Mouse (Mus musculus) neural tube, embryonic 15.5 days (tissue): ENCODE measurements at regions not wholly inside any gene's neighbourhood (a gene's known extent, or its start where the extent isn't known, plus 50 kb on each side); places are given as distances from the start of the nearest gene placed in this dataset.

Experiments
- ATAC-seq: fragments of 200-750 bp; cut with Nextera tagmentation; 2 replicates; pipeline ENCODE4 v1.8.0; 2017; ENCODE audit warnings: mild to moderate bottlenecking, moderate TSS enrichment, moderate library complexity; ENCODE audit not compliant: low FRiP score
- H3K27ac ChIP-seq: fragments of 300-500 bp; sonication (generic); replicated peaks from 2 replicates; pipeline ENCODE4 v1.5.1; 2015; ENCODE audit warnings: mild to moderate bottlenecking, inconsistent platforms
- H3K27me3 ChIP-seq: fragments of 300-500 bp; sonication (generic); replicated peaks from 2 replicates; pipeline ENCODE4 v1.6.1; 2015; ENCODE audit warnings: inconsistent platforms
- H3K36me3 ChIP-seq: fragments of 300-500 bp; sonication (generic); 2 replicates; pipeline ENCODE4 v1.6.1; 2015; ENCODE audit warnings: inconsistent platforms
- H3K4me1 ChIP-seq: fragments of 300-500 bp; sonication (generic); 2 replicates; pipeline ENCODE4 v1.6.1; 2015; ENCODE audit warnings: inconsistent platforms
- H3K4me2 ChIP-seq: fragments of 300-500 bp; sonication (generic); 2 replicates; pipeline ENCODE4 v1.6.1; 2015; ENCODE audit warnings: inconsistent platforms, mild to moderate bottlenecking, moderate library complexity
- H3K4me3 ChIP-seq: fragments of 300-500 bp; sonication (generic); replicated peaks from 2 replicates; pipeline ENCODE4 v1.5.1; 2015; ENCODE audit warnings: mild to moderate bottlenecking, inconsistent platforms
- H3K9ac ChIP-seq: fragments of 300-500 bp; sonication (generic); replicated peaks from 2 replicates; pipeline ENCODE4 v1.6.1; 2015; ENCODE audit warnings: mild to moderate bottlenecking, inconsistent platforms
- H3K9me3 ChIP-seq: fragments of 300-500 bp; sonication (generic); replicated peaks from 2 replicates; pipeline ENCODE4 v1.6.1; 2016; ENCODE audit warnings: inconsistent platforms
- WGBS: fragments of 180-500 bp; shearing (Covaris S2); methylation state at CpG from one replicate; pipeline ENCODE4 v1.1.7; 2015; ENCODE audit warnings: mixed read lengths; 5-methylcytosine and 5-hydroxymethylcytosine counted together

DNA sequence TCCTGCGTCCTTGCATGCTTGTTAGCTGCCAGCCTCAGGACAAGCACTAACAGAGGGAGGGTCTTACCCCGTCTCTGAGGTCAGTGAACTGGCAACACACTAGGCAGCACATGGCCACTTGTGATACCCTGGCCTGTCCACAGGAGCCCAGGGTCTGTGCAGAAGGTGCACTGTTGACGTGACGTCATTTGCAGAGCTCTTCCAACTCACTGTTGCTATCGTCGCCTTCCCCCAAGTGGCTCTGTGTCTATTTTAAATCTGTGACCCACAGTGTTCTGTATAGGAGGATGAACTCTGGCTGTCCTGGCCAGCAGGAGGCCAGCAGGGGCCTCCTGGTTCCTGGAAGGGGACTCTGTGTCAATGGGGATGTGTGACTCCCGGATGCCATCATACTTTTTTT is 120.1 kb upstream of the Smad3 start:
- ATAC-seq: no peak
- H3K9me3 ChIP-seq: no peaks in the 10 kb centered on the region
- H3K27ac ChIP-seq: no peak overlapping the region; the same call in 1 of the 2 replicates
- H3K4me2 ChIP-seq: no peak overlapping the region
- no peak overlapping the region for H3K9ac ChIP-seq
- H3K27me3 ChIP-seq: 0 out of 2 replicates have a peak, but pooled peaks cover 4% of the 10 kb centered on the region
- H3K36me3 ChIP-seq: no peaks in the 10 kb centered on the region
- no peak overlapping the region for H3K4me3 ChIP-seq
- 54% methylated on average over 7 of the region's 7 CpGs for WGBS
- peaks cover 52% of the 10 kb centered on the region for H3K4me1 ChIP-seq

DNA sequence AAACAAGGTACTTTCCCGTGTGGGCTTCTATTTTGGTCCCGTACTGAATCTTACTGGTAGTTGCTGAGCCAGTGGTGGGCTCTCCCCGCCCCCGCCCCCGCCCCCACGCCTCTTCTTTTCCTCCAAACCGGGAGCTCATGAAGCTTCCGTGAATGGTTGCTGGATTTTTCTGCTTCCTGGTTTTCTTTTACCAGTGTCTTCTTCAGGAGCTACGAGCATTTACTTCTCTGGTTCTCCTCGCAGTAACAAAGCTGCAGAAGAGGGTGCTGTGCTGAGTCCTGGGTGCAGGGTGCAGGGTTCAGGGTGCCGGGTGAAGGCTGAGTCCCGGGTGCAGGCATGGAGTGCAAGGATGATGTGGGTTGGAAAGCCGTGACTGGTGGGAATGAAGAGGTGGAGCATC is 119.1 kb upstream of the Smad3 start:
- ATAC-seq: no peak
- Histone ChIP-seq H3K36me3 (no peaks in the 10 kb centered on the region), H3K4me3 (no peak overlapping the region), H3K9ac (no peak overlapping the region), H3K4me1 (peaks cover 52% of the 10 kb centered on the region), H3K27me3 (0 out of 2 replicates have a peak, but pooled peaks cover 4% of the 10 kb centered on the region), H3K27ac (peak overlapping the region; percentile 61), H3K9me3 (no peaks in the 10 kb centered on the region), H3K4me2 (peak overlapping the region; percentile 24)
- WGBS: 42% methylated on average over 13 of the region's 13 CpGs

DNA sequence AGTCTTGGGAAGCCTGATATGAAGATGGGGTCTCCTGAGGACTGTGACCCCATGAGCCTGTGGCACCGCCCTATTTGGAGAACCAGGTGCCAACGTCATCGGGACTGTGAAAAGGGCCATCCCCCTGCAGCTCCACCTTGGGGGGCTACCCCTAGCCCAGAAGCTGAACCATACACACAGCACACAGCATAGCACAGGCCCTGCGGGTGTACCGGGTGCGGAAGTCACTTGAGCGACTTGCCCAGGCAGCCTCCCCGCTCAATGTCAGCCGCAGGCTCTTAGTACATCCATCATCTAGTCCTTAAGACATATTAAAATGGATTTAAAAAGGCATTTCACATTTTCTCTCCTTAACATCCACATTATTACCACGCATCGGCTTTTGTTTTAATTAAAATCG is 118.2 kb upstream of the Smad3 start:
- 55% methylated on average over 12 of the region's 12 CpGs for WGBS
- H3K27ac ChIP-seq: peak overlapping the region; percentile 24; the same call in 1 of the 2 replicates
- H3K4me2 ChIP-seq: peak overlapping the region; percentile 24; the same call in 1 of the 2 replicates

DNA sequence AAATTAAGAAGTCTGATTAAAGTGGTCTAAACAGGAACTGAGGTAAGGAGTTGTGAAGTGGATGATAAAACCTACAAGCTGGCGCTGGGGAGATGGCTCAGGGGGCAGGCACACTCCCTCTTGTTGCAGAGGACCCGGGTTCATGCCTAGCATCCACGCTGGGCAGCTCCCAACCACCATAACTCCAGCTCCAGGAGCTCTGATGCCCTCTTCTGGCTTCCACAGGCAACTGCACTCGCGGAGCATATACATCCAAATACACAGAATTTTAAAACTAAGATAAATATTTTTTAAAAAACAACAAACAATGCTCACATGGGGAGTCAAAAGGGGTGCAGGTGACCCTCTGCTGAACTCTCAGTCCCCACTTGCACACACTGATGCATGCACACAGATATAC is 117.4 kb upstream of the Smad3 start:
- H3K27ac ChIP-seq: no peak overlapping the region
- H3K27me3 ChIP-seq: 0 out of 2 replicates have a peak, but pooled peaks cover 4% of the 10 kb centered on the region
- 91% methylated on average over 5 of the region's 5 CpGs for WGBS
- H3K9ac ChIP-seq: no peak overlapping the region
- H3K9me3 ChIP-seq: no peaks in the 10 kb centered on the region
- H3K4me2 ChIP-seq: no peak overlapping the region
- H3K36me3 ChIP-seq: no peaks in the 10 kb centered on the region
- H3K4me3 ChIP-seq: no peak overlapping the region
- H3K4me1 ChIP-seq: peaks cover 36% of the 10 kb centered on the region
- ATAC-seq: no peak

More for the DNA sequence above, 118.2 kb upstream of the Smad3 start:
- Histone ChIP-seq H3K4me3 (no peak overlapping the region), H3K9me3 (no peaks in the 10 kb centered on the region), H3K4me1 (peaks cover 44% of the 10 kb centered on the region), H3K27me3 (0 out of 2 replicates have a peak, but pooled peaks cover 4% of the 10 kb centered on the region), H3K9ac (no peak overlapping the region), H3K36me3 (no peaks in the 10 kb centered on the region)
- ATAC-seq: 0 out of 2 replicates have a peak, but pooled peaks have one; percentile 19

DNA sequence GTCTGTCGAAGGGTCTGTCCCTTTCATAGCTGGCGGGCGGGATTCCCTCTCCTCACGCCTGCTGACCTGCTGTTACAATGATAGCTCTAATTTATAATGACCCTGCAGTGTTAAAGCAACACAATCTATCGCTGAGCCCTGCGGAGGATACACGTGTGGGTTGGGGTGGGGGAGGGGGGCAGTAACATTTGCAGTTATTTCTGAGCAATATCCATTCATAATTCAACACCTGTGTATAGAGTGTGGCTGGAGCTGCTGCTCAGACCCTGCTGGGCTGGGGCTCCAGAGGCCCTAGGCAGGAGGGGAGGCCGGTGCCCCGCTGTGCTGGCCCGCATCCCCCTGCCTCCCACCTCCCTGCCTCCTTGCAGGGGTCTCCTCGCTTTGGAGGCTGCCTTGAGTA is 106.6 kb upstream of the Smad3 start:
- H3K27me3 ChIP-seq: 0 out of 2 replicates have a peak, but pooled peaks cover 6% of the 10 kb centered on the region
- H3K27ac ChIP-seq: no peak overlapping the region
- no peak for ATAC-seq
- H3K4me1 ChIP-seq: peaks cover 5% of the 10 kb centered on the region
- 21% methylated on average over 11 of the region's 11 CpGs for WGBS
- no peaks in the 10 kb centered on the region for H3K9me3 ChIP-seq
- H3K9ac ChIP-seq: no peak overlapping the region
- no peaks in the 10 kb centered on the region for H3K36me3 ChIP-seq
- H3K4me3 ChIP-seq: no peak overlapping the region
- H3K4me2 ChIP-seq: no peak overlapping the region

DNA sequence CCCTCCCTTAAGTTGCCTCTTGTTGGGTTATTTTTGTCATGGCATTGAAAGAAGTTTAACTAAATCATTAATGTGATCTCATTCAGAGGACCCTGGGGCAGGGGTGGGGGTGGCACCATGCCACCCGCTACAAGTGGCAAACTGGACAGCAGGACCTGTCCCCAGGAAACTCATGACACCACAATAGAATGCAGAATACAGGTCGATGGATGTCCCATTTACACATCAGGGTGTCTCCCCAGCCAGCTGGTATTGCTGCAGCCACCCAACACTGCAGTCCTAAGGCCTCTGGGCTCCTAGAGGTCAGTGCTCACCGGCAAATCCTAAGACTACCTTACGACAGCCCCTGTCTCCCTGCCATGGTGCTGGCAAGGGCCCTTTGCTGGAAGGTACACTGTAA is 105.5 kb upstream of the Smad3 start:
- Histone ChIP-seq H3K9ac (no peak overlapping the region), H3K4me2 (no peak overlapping the region), H3K4me3 (no peak overlapping the region), H3K36me3 (no peaks in the 10 kb centered on the region), H3K27ac (no peak overlapping the region), H3K9me3 (no peaks in the 10 kb centered on the region), H3K4me1 (peaks cover 5% of the 10 kb centered on the region), H3K27me3 (0 out of 2 replicates have a peak, but pooled peaks cover 6% of the 10 kb centered on the region)
- ATAC-seq: no peak
- WGBS: 74% methylated on average over 4 of the region's 4 CpGs

DNA sequence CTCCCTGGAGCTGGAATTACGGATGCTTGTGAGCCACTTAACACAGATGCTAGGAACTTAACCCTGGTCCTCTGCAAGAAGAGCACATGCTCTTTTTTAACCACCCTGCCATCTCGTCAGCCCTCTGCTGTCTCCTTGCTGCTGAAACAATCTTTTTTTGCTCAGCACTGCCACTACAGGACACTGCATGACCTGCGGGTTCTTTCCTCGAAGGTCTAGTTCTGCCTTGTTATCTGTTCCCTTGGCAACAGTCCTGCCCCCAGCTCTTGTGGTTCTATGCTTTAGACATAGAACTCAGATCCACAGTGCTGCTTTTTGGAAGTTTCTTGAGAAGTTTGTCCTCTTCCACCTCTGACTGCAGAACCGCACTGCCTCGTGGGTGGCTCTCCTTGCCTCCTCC is 104.6 kb upstream of the Smad3 start:
- Histone ChIP-seq H3K36me3 (no peaks in the 10 kb centered on the region), H3K4me2 (no peak overlapping the region), H3K27ac (no peak overlapping the region), H3K9ac (no peak overlapping the region), H3K27me3 (0 out of 2 replicates have a peak, but pooled peaks cover 2% of the 10 kb centered on the region), H3K9me3 (no peaks in the 10 kb centered on the region), H3K4me1 (peaks cover 5% of the 10 kb centered on the region), H3K4me3 (no peak overlapping the region)
- WGBS: 36% methylated on average over 6 of the region's 6 CpGs
- ATAC-seq: no peak

DNA sequence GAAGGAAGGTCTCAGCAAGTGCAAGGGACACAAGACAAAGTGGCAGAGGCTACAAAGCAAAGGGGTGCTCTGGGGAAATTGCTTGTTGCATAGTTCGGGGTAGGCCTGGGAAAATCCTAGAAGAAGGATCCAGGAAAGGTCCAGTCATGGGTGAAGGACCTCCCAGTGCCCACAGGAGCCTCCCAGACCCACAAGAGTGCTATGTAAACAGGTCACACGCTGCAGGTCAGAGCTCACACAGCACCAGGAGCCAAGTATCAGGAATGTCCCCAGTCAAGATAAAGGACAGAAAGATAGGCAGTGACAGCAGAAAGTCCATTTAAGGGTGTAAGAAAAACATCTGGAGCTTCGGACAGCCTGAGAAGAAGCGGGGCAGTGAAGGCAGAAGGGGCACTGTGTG is 103.6 kb upstream of the Smad3 start:
- Histone ChIP-seq H3K4me2 (no peak overlapping the region), H3K27ac (no peak overlapping the region), H3K4me3 (no peak overlapping the region), H3K36me3 (no peaks in the 10 kb centered on the region), H3K27me3 (0 out of 2 replicates have a peak, but pooled peaks cover 2% of the 10 kb centered on the region), H3K9me3 (no peaks in the 10 kb centered on the region), H3K9ac (no peak overlapping the region), H3K4me1 (peaks cover 7% of the 10 kb centered on the region)
- 89% methylated on average over 4 of the region's 4 CpGs for WGBS
- ATAC-seq: no peak

DNA sequence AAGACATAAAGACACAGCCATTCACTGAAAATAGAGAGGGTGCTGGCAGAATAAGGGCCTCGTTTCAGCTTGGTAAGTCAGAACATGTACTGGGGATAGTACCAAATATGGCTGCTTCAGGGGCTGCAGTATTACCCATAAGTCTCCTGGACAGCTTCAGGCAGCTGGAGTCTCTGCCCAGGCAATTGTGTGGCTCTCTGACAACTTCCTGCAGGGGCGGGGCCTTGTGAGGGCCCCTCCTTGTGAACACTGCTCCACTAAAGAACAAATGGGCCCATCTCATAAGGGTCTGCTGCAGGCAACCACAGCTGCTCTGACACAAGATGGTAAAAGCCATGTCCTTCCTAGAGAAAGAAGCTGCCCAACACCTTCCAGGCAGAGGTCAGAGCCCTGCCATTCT is 102.4 kb upstream of the Smad3 start:
- H3K27me3 ChIP-seq: 0 out of 2 replicates have a peak, but pooled peaks cover 2% of the 10 kb centered on the region
- no peak overlapping the region for H3K4me3 ChIP-seq
- no peak for ATAC-seq
- H3K9me3 ChIP-seq: no peaks in the 10 kb centered on the region
- no peak overlapping the region for H3K4me2 ChIP-seq
- peaks cover 13% of the 10 kb centered on the region for H3K4me1 ChIP-seq
- no peak overlapping the region for H3K27ac ChIP-seq
- 81% methylated on average over 2 of the region's 2 CpGs for WGBS
- H3K36me3 ChIP-seq: no peaks in the 10 kb centered on the region
- H3K9ac ChIP-seq: no peak overlapping the region

DNA sequence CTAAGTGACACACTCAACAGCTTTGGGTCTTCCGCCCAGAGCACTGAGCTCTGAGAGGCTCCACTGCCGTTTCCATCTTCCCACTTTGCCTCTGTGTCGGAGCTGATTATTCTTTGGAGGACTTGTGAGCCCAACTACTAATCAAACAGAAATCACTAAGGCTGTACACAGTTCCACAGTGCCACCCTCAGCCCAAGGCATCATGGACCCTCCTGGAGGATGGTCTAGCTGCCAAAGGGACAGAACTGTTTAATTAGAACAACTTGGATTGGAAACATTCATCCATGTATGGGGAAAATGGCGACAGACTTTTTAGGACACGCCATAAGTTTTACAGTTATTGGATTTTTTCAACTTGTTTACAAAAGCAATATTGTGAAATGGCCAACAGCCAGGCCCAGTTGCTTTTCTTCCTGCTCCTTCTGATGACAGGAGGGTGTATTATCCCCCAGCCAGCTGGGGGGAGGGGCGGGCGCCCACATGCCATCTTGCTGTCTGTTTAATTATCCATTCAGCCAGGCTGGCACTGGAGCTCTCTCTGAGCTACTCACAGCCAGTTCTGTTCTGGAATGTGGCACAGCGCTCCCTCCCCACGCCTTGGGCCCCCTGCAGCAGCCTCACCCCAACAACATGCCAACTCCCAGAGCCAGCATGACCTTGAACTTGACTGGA is 98.4 kb upstream of the Smad3 start:
- no peak overlapping the region for H3K4me3 ChIP-seq
- H3K9me3 ChIP-seq: no peaks in the 10 kb centered on the region
- H3K4me2 ChIP-seq: no peak overlapping the region
- peak; percentile 73 for ATAC-seq
- H3K36me3 ChIP-seq: no peaks in the 10 kb centered on the region
- 46% methylated on average over 9 of the region's 9 CpGs for WGBS
- H3K9ac ChIP-seq: no peak overlapping the region
- H3K27ac ChIP-seq: peak overlapping the region; percentile 48; the same call in 1 of the 2 replicates
- peaks cover 17% of the 10 kb centered on the region for H3K4me1 ChIP-seq
- peaks cover 2% of the 10 kb centered on the region; the same call in 1 of the 2 replicates for H3K27me3 ChIP-seq

DNA sequence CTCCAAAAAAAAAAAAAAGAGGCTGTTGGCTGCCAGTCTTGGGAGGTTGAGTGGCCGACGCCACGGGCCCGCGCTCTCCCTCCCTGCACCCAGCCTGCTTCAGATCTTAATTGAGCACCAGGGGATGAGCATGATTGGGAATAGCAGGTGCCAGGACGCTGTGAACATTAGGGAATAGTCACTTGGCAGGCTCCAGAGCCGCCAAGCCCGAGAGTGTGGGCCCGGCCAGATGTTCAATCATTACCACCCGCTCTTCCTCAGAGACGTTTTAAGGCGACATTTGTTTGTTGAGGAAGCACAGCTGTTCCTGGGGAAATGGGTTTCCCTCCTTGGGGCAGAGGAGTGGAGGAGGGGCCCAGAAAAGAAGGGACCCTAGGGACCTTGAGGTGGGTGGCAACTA is 94.0 kb upstream of the Smad3 start:
- ATAC-seq: no peak; the same call in 1 of the 2 replicates
- 35% methylated on average over 12 of the region's 12 CpGs for WGBS
- H3K4me2 ChIP-seq: no peak overlapping the region

DNA sequence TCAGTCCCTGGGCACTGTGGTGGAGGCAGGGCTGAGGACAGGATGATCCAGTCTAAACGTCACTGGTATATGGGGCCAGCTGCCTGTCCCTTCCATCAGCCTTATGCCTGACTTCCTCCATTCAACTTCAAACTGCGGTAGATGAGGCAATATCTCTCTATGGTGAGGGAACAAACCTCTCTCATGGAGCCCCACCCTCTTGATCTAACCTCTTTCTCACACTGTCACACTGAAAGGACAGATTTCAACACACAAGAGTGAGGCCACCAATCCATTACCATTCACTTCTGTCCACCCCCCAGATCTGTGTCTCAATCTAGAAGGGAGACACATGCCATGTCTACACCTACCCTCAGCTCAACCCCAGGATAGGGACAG is 92.5 kb upstream of the Smad3 start:
- ATAC-seq: no peak
- H3K4me1 ChIP-seq: peaks cover 9% of the 10 kb centered on the region; the same call in 1 of the 2 replicates
- H3K4me2 ChIP-seq: no peak overlapping the region
- no peak overlapping the region for H3K9ac ChIP-seq
- no peak overlapping the region for H3K4me3 ChIP-seq
- no peaks in the 10 kb centered on the region for H3K9me3 ChIP-seq
- 65% methylated on average over 2 of the region's 2 CpGs for WGBS
- no peak overlapping the region for H3K27ac ChIP-seq
- no peaks in the 10 kb centered on the region; the same call in 1 of the 2 replicates for H3K27me3 ChIP-seq
- no peaks in the 10 kb centered on the region for H3K36me3 ChIP-seq

More for the DNA sequence above, 94.0 kb upstream of the Smad3 start:
- H3K9me3 ChIP-seq: no peaks in the 10 kb centered on the region
- H3K9ac ChIP-seq: no peak overlapping the region
- no peak overlapping the region for H3K4me3 ChIP-seq
- no peaks in the 10 kb centered on the region for H3K36me3 ChIP-seq
- no peaks in the 10 kb centered on the region; the same call in 1 of the 2 replicates for H3K27me3 ChIP-seq
- peaks cover 17% of the 10 kb centered on the region for H3K4me1 ChIP-seq
- H3K27ac ChIP-seq: no peak overlapping the region
